ENCODE assay signal across 18 mouse cellular contexts in the genomic region with DNA sequence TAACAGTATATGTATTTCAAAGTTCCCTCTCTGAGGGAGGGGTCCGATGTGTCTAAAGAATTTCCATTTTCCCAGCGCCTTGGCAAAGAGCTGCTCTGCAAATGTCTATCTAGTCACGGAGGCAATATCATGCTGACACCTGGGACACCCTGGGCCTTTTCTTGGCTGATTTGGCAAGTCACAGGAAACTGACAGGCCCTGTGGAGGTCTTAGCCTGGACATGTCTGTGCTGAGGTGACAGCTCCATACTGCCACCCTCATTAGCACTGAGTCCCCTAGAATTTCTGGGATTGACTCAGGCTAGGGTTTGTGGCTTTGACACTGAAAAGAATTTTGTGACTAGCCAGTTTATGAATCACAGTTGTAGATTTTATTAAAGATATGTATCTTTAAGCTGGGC.
"Had no signal": no experiment of that assay in that cellular context is flagged by ENCODE, and none has a peak within 500 bp of the region (broad histone marks: within the 10 kb centered on the region; RNA-seq: fewer than 3 reads in every experiment).

No protein-coding gene starts in this region.

- H3K4me3 ChIP-seq: layer of hippocampus, adult 2 months; limb, embryonic 15.5 days; liver, embryonic 12.5 days; megakaryocyte, embryonic 14.5 days; neural tube, embryonic 13.5 days had no signal

- H3K9ac ChIP-seq: limb, embryonic 15.5 days; liver, embryonic 12.5 days; lung, embryonic 14.5 days; neural tube, embryonic 13.5 days had no signal

- ATAC-seq: midbrain, embryonic 16.5 days had no signal

- H3K4me2 ChIP-seq: limb, embryonic 15.5 days; liver, embryonic 12.5 days; lung, embryonic 14.5 days; midbrain, embryonic 11.5 days; neural tube, embryonic 13.5 days had no signal

- DNase-seq: kidney, adult 9 months; kidney, postnatal 4 days; lung, embryonic 14.5 days; lung, postnatal 10 days; retina, postnatal 1 day; right cerebral cortex, postnatal 4 days; spleen, adult 18-20 months; thymus, adult 18-20 months; thymus, postnatal 14 days had no signal

- H3K9me3 ChIP-seq: limb, embryonic 15.5 days; liver, embryonic 12.5 days; megakaryocyte, embryonic 14.5 days; neural tube, embryonic 13.5 days had no signal

- H3K27me3 ChIP-seq: limb, embryonic 15.5 days; liver, embryonic 12.5 days; megakaryocyte, embryonic 14.5 days; neural tube, embryonic 13.5 days had no signal

- H3K4me1 ChIP-seq: limb, embryonic 15.5 days; neural tube, embryonic 13.5 days had no signal

- H3K27ac ChIP-seq: kidney, postnatal 0 days; layer of hippocampus, adult 2 months; limb, embryonic 15.5 days; liver, embryonic 12.5 days; macrophage; neural tube, embryonic 13.5 days had no signal
